Comparison of ENCODE assay signal across 9 mouse cellular contexts in genomic region chr12:13598545-13598944, GRCm38 (mm10).
DNase-seq lines count a peak whose midpoint lies in the region; ATAC-seq lines count a peak whose summit lies in the region.
"Had no signal": no experiment of that assay in that cellular context is flagged by ENCODE, and none has a peak within 500 bp of the region (broad histone marks: within the 10 kb centered on the region; RNA-seq: fewer than 3 reads in every experiment).

No protein-coding gene starts in this region.

- DNase-seq in cerebellum, adult 9-11 months = peak; percentile 7
- DNase-seq in cerebellum, adult 8-10 months = no peak
- peak; percentile 9 for DNase-seq in ovary, postnatal 14 days (ENCODE audit: low spot score)
- DNase-seq in ovary, postnatal 10 days (ENCODE audit: low spot score) = no peak
- DNase-seq in left cerebral cortex, postnatal 14 days (ENCODE audit: low spot score in 2 of 2) = peak; percentile 72 to 79
- DNase-seq in telencephalon, adult 2 months (ENCODE audit: low read depth, low spot score) = peak; percentile 91
- no peak for DNase-seq in gastrocnemius, postnatal 25 days

- no peak for ATAC-seq in CD4-positive, CD25-positive, alpha-beta regulatory T cell, adult 4 months
- ATAC-seq: liver, embryonic 12.5 days had no signal

- intact Hi-C loops in left cerebral cortex, postnatal 14 days (cut with DNase I) = loop anchor here (10.0 kb wide), 1 partner anchor 556 kb away; the partner anchor contains the start of gene Fam84a

Comparison
In these comparisons a context has a peak if more than half of its experiments do, and no peak if none do; other contexts are left out.
1. DNase-seq: peak in cerebellum, adult 9-11 months (single experiment), ovary, postnatal 14 days (single experiment), left cerebral cortex, postnatal 14 days (2 of 2) and telencephalon, adult 2 months (single experiment); none in cerebellum, adult 8-10 months (single experiment), ovary, postnatal 10 days (single experiment) and gastrocnemius, postnatal 25 days (single experiment).